Mouse (Mus musculus) embryonic facial prominence, embryonic 10.5 days (tissue): ENCODE results near the gene Aldoart1. TPM values are rescaled to one million over a fixed set of nuclear protein-coding genes. Genes with fewer than 3 reads are reported as not detected.

Experiments
- DNase-seq: peaks from one replicate; pipeline ENCODE4 v3.0.0-alpha.2; 2017; ENCODE audit warnings: low spot score
- H3K27ac ChIP-seq: fragments of 300-500 bp; sonication (generic); replicated peaks from 2 replicates; pipeline ENCODE4 v1.5.1; 2016; ENCODE audit warnings: mild to moderate bottlenecking
- H3K27me3 ChIP-seq: fragments of 300-500 bp; sonication (generic); replicated peaks from 2 replicates; pipeline ENCODE4 v1.6.1; 2016; ENCODE audit warnings: low read depth, mild to moderate bottlenecking; ENCODE audit not compliant: poor library complexity, severe bottlenecking
- H3K36me3 ChIP-seq: fragments of 300-500 bp; sonication (generic); replicated peaks from 2 replicates; pipeline ENCODE4 v1.6.1; 2016; ENCODE audit warnings: mild to moderate bottlenecking, moderate library complexity
- H3K4me1 ChIP-seq: fragments of 300-500 bp; sonication (generic); 2 replicates; pipeline ENCODE4 v1.6.1; 2016
- H3K4me3 ChIP-seq: fragments of 300-500 bp; sonication (generic); 2 replicates; pipeline ENCODE4 v1.5.1; 2016; ENCODE audit warnings: mild to moderate bottlenecking, moderate library complexity
- H3K9me3 ChIP-seq: fragments of 300-500 bp; sonication (generic); 2 replicates; pipeline ENCODE4 v1.6.1; 2016; ENCODE audit warnings: mild to moderate bottlenecking
- WGBS: fragments of 180-500 bp; shearing (Covaris S2); methylation state at CpG from one replicate; pipeline ENCODE4 v1.1.7; 2016; 5-methylcytosine and 5-hydroxymethylcytosine counted together
- polyA plus RNA-seq: library from polyadenylated mRNA; unstranded; fragments of >200 nt; fragmentation: Nextera tagmentation; extraction: Ambion mirVana; gene quantifications from 2 replicates; pipeline ENCODE4 v1.2.1, GENCODE M21; 2016

Aldoart1 gene
- polyA plus RNA-seq: 0.09 TPM in 1 of 2 replicates, not detected in the other

DNA sequence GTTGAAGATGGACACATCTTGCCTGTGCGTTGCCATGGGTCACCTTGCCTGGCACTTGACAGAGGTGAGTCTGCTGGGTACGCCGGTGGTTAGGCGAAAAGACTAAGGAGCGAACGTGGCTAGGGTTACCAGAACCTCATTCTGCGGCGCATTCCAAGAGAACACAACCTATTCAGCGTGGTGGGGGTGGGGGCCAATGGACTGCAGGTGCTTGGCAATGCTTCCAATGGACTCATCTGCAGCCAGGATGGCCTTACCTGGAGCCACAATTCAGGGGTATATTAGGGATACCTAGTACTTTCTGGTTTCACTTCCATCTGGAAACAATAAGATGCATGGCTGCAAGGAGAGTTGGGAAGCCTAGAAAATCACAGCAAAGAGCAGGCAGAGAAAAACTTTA is at the start of gene Aldoart1:
TSS of gene Aldoart1 (minus strand) at position 101 of the 400 bp plus-strand sequence.
- Histone ChIP-seq H3K9me3 (no peaks in the 10 kb centered on the region), H3K36me3 (no peaks in the 10 kb centered on the region), H3K27me3 (no peaks in the 10 kb centered on the region), H3K4me3 (no peak within 1 kb of the TSS), H3K27ac (no peak within 1 kb of the TSS), H3K4me1 (no peaks in the 10 kb centered on the region)
- 96% methylated on average over 9 of the region's 9 CpGs for WGBS
- no peak for DNase-seq

DNA sequence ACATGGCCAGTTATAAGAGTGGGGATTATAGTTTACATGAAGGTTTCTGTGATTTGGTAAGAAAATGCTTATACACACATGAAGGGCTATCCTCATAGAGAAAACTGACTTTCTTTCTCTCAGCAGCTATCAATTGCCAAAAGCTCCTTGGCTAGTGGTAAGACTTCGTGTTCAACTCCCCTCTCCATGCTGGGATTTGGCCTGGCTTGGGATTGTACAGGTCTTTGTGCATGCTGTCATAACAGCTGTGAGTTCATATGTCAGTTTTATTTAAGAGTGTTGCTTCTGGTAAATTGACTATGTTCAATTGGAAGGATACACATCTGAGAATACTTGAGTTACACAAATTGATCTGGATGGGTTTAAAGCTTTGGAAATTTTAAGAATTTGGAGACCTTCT is 49.1 kb upstream of the Aldoart1 start:
- Histone ChIP-seq H3K4me1 (no peaks in the 10 kb centered on the region), H3K36me3 (no peaks in the 10 kb centered on the region), H3K4me3 (no peak overlapping the region), H3K27me3 (no peaks in the 10 kb centered on the region), H3K9me3 (no peaks in the 10 kb centered on the region), H3K27ac (no peak overlapping the region)
- no peak for DNase-seq
- 73% methylated on average over 1 of the region's 1 CpGs for WGBS

DNA sequence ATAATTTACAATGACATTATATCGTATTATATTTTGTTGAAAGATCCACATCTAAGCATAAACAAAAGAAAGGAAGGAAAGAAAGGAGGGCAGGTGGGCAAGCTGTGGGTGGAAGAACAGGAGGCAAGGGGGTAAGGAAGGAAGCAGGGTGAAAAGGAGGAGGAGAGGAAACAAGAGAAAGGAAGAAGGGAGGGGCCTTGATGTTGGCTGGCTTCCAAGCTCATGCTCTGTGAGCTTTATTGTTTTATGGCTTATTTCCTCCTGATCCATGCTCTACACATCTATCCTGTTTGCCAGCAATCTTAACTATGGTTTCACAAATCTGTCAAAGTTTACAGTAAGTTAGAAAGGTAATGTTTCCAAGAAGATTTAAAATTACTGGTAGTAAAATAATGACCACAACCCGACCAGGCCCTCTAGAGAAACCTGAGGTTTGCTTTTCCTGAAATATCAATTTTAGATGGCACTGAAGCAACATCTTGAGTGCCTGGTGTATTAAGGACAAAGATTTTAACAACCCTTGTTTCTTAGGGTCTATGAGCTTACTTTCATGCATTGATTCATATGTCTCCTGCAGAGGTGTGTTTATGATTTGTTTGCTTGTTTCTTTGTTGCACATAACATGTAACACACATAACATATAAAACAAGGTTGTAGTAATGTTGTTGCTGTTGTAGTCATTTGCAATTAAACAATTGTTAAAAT is 13.1 kb upstream of the Aldoart1 start:
- DNase-seq: no peak
- Histone ChIP-seq H3K27me3 (no peaks in the 10 kb centered on the region), H3K9me3 (no peaks in the 10 kb centered on the region)

DNA sequence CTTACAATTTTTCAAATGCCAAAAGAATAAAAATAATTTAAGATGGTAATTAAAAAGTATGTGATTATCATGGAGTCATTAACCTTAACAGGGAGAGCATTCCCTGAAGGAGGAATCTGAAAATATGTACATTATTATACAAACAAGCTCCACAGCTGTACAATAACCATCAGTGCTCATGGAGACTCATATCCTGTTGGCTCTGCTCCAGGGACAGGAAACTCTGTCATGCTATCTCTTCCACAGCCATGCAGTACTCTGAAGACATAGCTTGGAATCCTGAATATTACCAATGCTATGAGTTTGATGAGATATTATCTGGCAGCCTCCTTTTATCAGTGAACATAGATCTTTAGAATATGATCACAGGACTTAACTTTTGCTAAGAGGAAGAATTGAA is 8.2 kb downstream of the Aldoart1 start:
- Histone ChIP-seq H3K4me1 (no peaks in the 10 kb centered on the region), H3K36me3 (no peaks in the 10 kb centered on the region), H3K4me3 (no peak overlapping the region), H3K9me3 (no peaks in the 10 kb centered on the region), H3K27ac (no peak overlapping the region), H3K27me3 (no peaks in the 10 kb centered on the region)
- DNase-seq: no peak

More for the DNA sequence above, 13.1 kb upstream of the Aldoart1 start:
- no peaks in the 10 kb centered on the region for H3K36me3 ChIP-seq
- 89% methylated on average over 2 of the region's 2 CpGs for WGBS
- no peak overlapping the region for H3K4me3 ChIP-seq
- H3K27ac ChIP-seq: no peak overlapping the region
- H3K4me1 ChIP-seq: no peaks in the 10 kb centered on the region

DNA sequence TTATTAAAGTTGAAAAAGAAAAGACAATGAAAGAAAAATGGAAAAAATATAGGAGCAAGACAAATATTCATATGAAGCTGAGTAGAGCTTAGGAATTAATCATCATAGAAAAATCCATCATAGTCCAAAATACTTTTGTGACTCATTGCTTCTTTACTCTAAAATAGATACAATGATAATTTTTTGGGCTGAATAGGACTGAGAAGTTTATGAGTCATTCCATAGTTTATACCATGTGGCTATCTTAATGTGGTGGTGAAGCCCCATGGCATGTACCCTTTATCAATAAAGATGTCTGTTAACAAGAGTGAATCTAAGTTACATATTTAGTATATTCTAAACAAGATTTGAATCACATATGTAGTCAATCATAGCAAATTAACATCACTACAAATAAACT is 9.4 kb downstream of the Aldoart1 start:
- H3K4me3 ChIP-seq: no peak overlapping the region
- no peaks in the 10 kb centered on the region for H3K27me3 ChIP-seq
- no peaks in the 10 kb centered on the region for H3K36me3 ChIP-seq
- H3K9me3 ChIP-seq: no peaks in the 10 kb centered on the region
- no peaks in the 10 kb centered on the region for H3K4me1 ChIP-seq
- no peak for DNase-seq
- H3K27ac ChIP-seq: no peak overlapping the region

DNA sequence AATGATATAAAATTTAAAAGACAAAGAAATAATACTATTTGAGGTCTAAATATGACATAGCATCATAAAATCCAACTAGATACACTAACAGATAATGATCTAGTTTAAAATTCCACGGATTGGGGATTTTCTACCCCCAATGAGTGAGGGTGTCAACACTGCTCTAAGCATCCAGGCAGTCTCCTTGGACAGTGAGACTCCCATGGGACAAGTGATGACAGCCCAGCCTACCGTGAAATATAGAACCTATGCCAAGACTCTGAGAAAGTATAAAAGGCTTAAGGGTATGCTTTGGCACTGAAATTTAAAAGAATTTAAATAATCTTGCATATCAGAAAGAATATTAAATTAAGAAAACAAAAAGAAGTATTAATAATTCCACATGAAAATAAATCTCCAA is 16.0 kb downstream of the Aldoart1 start:
- DNase-seq: no peak
- no peak overlapping the region for H3K4me3 ChIP-seq
- H3K27me3 ChIP-seq: no peaks in the 10 kb centered on the region
- no peaks in the 10 kb centered on the region for H3K36me3 ChIP-seq
- no peaks in the 10 kb centered on the region for H3K4me1 ChIP-seq
- 72% methylated on average over 2 of the region's 2 CpGs for WGBS
- no peaks in the 10 kb centered on the region for H3K9me3 ChIP-seq
- no peak overlapping the region for H3K27ac ChIP-seq

DNA sequence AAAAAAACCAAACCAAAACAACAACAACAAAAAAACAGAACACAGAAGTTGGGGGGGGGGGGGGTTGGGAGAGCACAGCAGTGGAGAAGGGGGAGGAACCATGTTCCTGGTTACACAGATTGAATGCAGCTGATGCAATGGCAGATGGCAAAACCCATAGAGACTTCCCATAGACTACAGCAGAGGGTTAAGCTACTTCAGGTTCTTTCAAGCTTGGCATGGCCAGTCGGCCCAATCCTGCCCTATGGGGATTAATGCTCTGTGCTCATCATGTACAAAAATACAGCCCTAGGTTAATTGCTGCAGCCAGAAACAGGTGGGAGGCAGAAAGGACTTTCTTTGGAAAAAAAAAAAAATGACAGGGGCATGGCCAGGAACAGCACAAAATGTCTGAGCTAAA is 17.0 kb downstream of the Aldoart1 start:
- H3K4me3 ChIP-seq: no peak overlapping the region
- WGBS: 71% methylated on average over 1 of the region's 1 CpGs
- no peak for DNase-seq
- no peaks in the 10 kb centered on the region for H3K36me3 ChIP-seq
- no peaks in the 10 kb centered on the region for H3K4me1 ChIP-seq
- H3K27ac ChIP-seq: no peak overlapping the region
- H3K27me3 ChIP-seq: no peaks in the 10 kb centered on the region
- no peaks in the 10 kb centered on the region for H3K9me3 ChIP-seq

DNA sequence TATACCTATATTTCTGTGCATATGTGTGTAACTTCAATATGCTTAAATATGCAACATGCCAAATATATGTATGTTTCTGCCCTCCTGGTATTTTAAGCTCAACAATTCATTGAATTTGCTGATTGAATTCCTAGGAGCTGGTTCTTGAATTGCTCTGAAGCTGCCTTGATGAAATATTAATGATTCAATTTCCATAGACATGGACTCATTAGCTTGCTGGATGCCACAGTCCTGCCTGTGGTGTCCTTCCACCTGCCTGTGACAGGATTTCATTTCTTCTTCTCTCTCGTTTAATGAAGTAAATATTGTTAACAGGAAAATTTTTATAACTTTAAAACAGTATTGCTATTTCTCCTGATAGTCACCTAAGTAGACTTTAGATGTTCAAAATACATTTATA is 51.6 kb downstream of the Aldoart1 start:
- Histone ChIP-seq H3K36me3 (no peaks in the 10 kb centered on the region), H3K4me3 (no peak overlapping the region), H3K9me3 (no peaks in the 10 kb centered on the region), H3K27me3 (no peaks in the 10 kb centered on the region), H3K4me1 (no peaks in the 10 kb centered on the region), H3K27ac (no peak overlapping the region)
- WGBS: 84% methylated on average over 1 of the region's 1 CpGs
- no peak for DNase-seq
